Mouse (Mus musculus) hindbrain, embryonic 15.5 days (tissue): ENCODE results near the gene Nfatc2ip. TPM values are rescaled to one million over a fixed set of nuclear protein-coding genes. Genes with fewer than 3 reads are reported as not detected.

ENCODE experiments used
- ATAC-seq: fragments of 200-750 bp; cut with Nextera tagmentation; 2 replicates; pipeline ENCODE4 v1.8.0; 2017; ENCODE audit warnings: low read depth, moderate number of reproducible peaks, moderate TSS enrichment; ENCODE audit not compliant: low FRiP score
- H3K27ac ChIP-seq: fragments of 300-500 bp; sonication (generic); replicated peaks from 2 replicates; pipeline ENCODE4 v1.5.1; 2015; ENCODE audit warnings: mild to moderate bottlenecking, inconsistent platforms
- H3K27me3 ChIP-seq: fragments of 300-500 bp; sonication (generic); 2 replicates; pipeline ENCODE4 v1.6.1; 2015; ENCODE audit warnings: control low read depth, inconsistent platforms
- H3K36me3 ChIP-seq: fragments of 300-500 bp; sonication (generic); 2 replicates; pipeline ENCODE4 v1.6.1; 2015; ENCODE audit warnings: control low read depth, inconsistent platforms
- H3K4me1 ChIP-seq: fragments of 300-500 bp; sonication (generic); replicated peaks from 2 replicates; pipeline ENCODE4 v1.6.1; 2015; ENCODE audit warnings: control low read depth, inconsistent platforms
- H3K4me2 ChIP-seq: fragments of 300-500 bp; sonication (generic); 2 replicates; pipeline ENCODE4 v1.6.1; 2015; ENCODE audit warnings: moderate library complexity, mild to moderate bottlenecking, inconsistent platforms
- H3K4me3 ChIP-seq: fragments of 300-500 bp; sonication (generic); 2 replicates; pipeline ENCODE4 v1.5.1; 2015; ENCODE audit warnings: mild to moderate bottlenecking, inconsistent platforms
- H3K9ac ChIP-seq: fragments of 300-500 bp; sonication (generic); 2 replicates; pipeline ENCODE4 v1.6.1; 2015; ENCODE audit warnings: inconsistent platforms
- H3K9me3 ChIP-seq: fragments of 300-500 bp; sonication (generic); 2 replicates; pipeline ENCODE4 v1.6.1; 2016; ENCODE audit warnings: control low read depth, inconsistent platforms
- WGBS: fragments of 180-500 bp; shearing (Covaris S2); methylation state at CpG from one replicate; pipeline ENCODE4 v1.1.7; 2015; 5-methylcytosine and 5-hydroxymethylcytosine counted together
- polyA plus RNA-seq: library from polyadenylated mRNA; unstranded; fragments of >200 nt; fragmentation: Nextera tagmentation; extraction: Ambion mirVana; gene quantifications from 2 replicates; pipeline ENCODE4 v1.2.1, GENCODE M21; 2015

Gene Nfatc2ip
- polyA plus RNA-seq, 1 experiment from 2014 or later: 2.7 TPM

DNA sequence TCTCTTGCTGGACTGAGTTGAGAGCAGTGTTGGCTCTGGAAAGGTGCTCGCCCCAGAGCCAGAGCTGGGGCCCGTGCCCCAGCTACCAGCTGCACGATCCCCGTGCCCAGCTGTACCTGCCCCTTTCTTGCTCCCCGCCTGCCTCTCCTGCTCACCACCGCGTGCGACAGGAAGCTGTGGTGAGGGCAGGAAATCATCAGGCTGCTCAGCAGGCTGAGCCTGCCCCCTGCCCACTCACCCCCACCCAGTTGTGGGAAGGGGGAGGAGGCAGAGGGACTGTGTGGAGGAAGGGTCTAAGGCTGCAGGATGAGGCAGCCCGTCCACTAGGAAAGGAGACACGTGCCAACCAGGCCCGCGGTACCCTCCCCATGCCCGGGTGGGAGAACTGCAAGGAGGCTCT lies 27.1 kb downstream of the Nfatc2ip start, which contains the start of gene Lat:
Gene Lat (minus strand): TSS at position 178 of the 400 bp plus-strand sequence.
- no peak for ATAC-seq
- Histone ChIP-seq H3K9ac (no peak within 1 kb of the TSS), H3K4me3 (no peak within 1 kb of the TSS), H3K4me2 (no peak within 1 kb of the TSS), H3K27ac (no peak within 1 kb of the TSS), H3K36me3 (peaks cover 48% of the 10 kb centered on the region), H3K4me1 (no peaks in the 10 kb centered on the region), H3K9me3 (no peaks in the 10 kb centered on the region), H3K27me3 (no peaks in the 10 kb centered on the region)
- WGBS: 74% methylated on average over 13 of the region's 13 CpGs

DNA sequence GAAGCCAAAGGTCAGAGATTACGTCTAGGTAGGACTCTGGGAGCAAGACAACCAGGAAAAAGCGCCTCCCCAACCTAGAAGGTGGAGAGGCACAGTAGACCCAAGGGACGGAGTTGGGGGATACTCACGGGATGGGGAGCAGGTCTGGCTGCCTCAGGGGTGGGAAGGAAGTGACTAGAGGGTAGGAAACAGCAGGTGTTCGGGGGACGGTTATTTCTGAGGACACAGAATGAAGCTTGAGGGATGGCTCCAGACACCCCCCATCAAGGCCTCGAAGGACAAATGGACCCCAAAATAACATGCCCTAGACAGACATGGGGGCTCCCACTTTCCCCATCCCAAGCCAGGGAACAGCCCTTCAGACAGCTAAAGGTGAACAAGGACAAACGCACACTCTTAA lies 28.2 kb downstream of the Nfatc2ip start:
- Histone ChIP-seq H3K4me2 (no peak overlapping the region), H3K27ac (no peak overlapping the region), H3K9me3 (no peaks in the 10 kb centered on the region), H3K36me3 (peaks cover 43% of the 10 kb centered on the region), H3K27me3 (no peaks in the 10 kb centered on the region), H3K4me3 (no peak overlapping the region), H3K9ac (no peak overlapping the region), H3K4me1 (no peaks in the 10 kb centered on the region)
- no peak for ATAC-seq
- 88% methylated on average over 8 of the region's 8 CpGs for WGBS

DNA sequence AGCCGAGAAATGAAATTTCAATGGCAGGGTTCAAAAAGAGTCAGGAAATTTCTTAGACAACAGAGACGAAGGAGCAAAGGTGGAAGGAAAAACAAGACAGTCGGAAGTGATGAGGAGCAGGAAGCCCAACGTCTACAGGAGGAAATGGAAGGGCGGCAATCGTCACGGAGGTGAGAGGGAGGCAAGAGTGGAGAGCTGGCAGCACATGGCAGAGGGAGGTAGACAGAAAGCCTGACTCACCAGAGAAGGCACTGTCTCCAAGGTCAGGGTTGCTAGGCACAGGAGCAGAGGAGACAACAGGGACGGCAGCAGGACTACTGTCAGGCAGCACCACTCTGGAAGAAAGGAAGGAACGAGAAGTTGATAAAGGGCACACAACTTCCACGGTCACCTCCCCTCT lies 28.9 kb downstream of the Nfatc2ip start:
- H3K9ac ChIP-seq: no peak overlapping the region
- no peak overlapping the region for H3K4me2 ChIP-seq
- 90% methylated on average over 10 of the region's 10 CpGs for WGBS
- no peak for ATAC-seq
- no peak overlapping the region for H3K4me3 ChIP-seq
- H3K4me1 ChIP-seq: no peaks in the 10 kb centered on the region
- H3K36me3 ChIP-seq: peaks cover 40% of the 10 kb centered on the region
- no peaks in the 10 kb centered on the region for H3K9me3 ChIP-seq
- no peaks in the 10 kb centered on the region for H3K27me3 ChIP-seq
- no peak overlapping the region for H3K27ac ChIP-seq

DNA sequence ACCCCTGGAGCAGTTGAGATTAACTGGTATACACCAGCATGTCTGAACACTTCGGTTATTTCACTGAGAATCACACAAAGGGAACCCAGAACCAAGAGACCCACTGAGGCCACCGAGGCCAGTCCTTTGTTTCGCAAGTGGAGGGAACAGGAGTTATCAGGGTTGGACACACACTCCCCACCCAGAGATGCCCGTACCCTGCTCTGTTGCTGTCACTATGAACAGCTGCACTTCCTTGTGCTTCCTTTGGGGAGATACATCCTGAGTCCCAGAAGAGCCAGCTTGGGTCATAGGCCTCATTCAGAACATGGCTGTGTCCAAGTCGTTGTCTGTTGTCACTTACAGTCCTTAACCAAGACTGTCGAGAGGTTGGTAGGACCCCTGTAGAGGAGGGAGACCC lies 33.5 kb downstream of the Nfatc2ip start:
- Histone ChIP-seq H3K4me1 (no peaks in the 10 kb centered on the region), H3K9ac (no peak overlapping the region), H3K36me3 (peaks cover 11% of the 10 kb centered on the region; the same call in 1 of the 2 replicates), H3K27me3 (no peaks in the 10 kb centered on the region), H3K9me3 (no peaks in the 10 kb centered on the region), H3K4me2 (no peak overlapping the region), H3K4me3 (no peak overlapping the region), H3K27ac (no peak overlapping the region)
- ATAC-seq: no peak
- WGBS: 87% methylated on average over 6 of the region's 6 CpGs

DNA sequence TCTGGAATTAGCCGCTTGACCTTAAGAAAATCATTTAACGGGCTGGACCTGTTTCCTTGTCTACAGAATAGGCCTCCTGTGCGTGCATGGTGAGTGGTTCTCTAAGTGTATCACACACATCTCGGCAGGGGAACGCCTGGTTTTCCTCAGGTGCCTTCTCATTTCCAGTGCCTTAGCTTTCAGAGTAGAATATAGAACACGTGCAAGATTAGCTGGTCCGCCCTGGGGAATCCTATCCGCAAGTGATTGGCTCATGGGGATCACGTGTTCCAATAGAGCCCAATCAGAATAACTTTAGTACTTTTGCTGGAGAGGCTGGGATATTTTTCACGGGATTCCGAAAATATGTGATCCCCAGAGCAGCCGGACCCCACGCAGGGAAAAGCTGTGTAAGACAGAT lies 37.5 kb downstream of the Nfatc2ip start:
- Histone ChIP-seq H3K9me3 (no peaks in the 10 kb centered on the region), H3K36me3 (no peaks in the 10 kb centered on the region), H3K4me3 (no peak overlapping the region), H3K27ac (no peak overlapping the region), H3K4me2 (0 out of 2 replicates have a peak overlapping the region, but pooled peaks have one; percentile 11), H3K4me1 (no peaks in the 10 kb centered on the region), H3K27me3 (no peaks in the 10 kb centered on the region), H3K9ac (no peak overlapping the region)
- WGBS: 79% methylated on average over 13 of the region's 13 CpGs
- no peak for ATAC-seq

DNA sequence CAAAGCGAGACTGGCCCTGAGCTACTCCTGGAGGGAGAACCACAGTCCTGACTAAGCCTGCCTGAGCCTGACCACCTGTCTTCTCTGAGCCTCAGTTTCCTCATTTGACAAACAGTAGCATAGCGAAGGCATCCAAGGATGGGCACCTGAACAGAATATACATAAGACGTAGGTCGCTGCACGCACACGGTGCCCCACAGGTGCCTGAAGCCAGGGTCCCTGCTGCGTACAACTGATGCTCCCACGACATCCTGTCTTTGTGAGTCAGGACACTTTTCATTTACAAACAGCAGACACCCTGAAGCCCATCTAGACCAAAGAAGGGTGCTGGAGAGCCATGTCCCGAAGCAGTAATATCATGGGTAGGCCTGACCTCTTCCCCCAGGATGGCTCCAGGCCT lies 38.1 kb downstream of the Nfatc2ip start:
- H3K27me3 ChIP-seq: no peaks in the 10 kb centered on the region
- no peaks in the 10 kb centered on the region for H3K9me3 ChIP-seq
- ATAC-seq: no peak
- H3K4me1 ChIP-seq: no peaks in the 10 kb centered on the region
- H3K4me3 ChIP-seq: no peak overlapping the region
- no peak overlapping the region for H3K27ac ChIP-seq
- no peaks in the 10 kb centered on the region for H3K36me3 ChIP-seq
- no peak overlapping the region for H3K4me2 ChIP-seq
- H3K9ac ChIP-seq: no peak overlapping the region
- 93% methylated on average over 9 of the region's 9 CpGs for WGBS

DNA sequence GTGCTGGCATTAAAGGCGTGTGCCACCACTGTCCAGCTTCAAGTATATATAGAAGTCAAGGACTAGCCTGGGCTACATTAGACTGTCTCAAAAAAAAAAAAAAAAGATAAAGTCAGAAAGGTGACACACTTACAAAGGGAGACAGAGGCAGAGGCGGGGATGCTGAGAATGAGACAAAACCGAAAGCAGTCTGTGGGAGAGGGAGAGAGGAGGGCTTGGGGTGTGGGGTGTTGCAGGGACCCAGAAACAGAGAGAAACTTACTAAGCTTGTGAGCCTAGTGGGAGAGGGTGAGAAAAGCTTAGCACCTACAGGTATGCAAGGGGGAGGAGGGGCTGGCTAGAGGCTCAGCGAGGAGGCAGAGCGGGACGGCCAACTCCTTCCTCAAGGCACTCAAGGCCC lies 38.7 kb downstream of the Nfatc2ip start:
- 92% methylated on average over 6 of the region's 6 CpGs for WGBS
- ATAC-seq: no peak
- H3K4me1 ChIP-seq: no peaks in the 10 kb centered on the region
- H3K27ac ChIP-seq: no peak overlapping the region
- no peak overlapping the region for H3K9ac ChIP-seq
- H3K27me3 ChIP-seq: no peaks in the 10 kb centered on the region
- H3K4me3 ChIP-seq: no peak overlapping the region
- no peak overlapping the region for H3K4me2 ChIP-seq
- no peaks in the 10 kb centered on the region for H3K36me3 ChIP-seq
- H3K9me3 ChIP-seq: no peaks in the 10 kb centered on the region

DNA sequence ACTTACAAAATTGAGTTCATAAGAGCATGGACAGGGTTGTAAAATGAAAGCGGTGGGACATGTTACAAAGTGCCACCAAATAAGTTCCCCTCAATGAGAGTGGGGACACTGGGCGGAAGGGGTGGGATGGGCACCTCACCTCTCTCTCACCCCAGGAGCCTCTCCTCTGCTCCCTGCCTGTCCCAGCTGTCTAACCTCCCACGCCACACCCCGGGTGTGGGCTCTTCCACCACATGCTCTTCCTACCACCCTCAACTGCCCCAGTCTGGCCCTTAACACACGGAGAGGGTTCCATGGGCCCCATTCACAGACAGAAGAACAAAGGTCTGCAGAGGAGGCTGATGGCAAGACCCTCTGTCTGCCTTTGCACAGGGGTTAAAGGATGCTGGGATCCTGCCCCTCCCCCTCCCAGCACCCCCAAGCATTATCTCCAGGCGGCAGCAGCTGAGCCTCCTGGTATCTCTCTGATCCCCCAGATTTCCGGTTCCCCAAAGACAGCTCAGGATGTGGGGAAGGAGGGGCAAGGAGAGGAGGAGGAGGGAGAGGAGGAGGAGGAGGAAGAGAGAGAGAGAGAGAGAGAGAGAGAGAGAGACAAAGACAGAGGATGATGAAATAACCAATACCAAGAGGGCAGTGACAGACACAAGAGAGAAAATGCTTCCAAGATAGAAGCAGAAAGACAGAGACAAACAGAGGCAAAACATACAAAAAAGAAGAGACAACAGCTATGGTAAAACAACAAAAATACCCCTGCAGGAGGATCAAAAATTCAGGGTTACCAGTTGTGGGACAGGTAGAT lies 39.5 kb downstream of the Nfatc2ip start:
- H3K27ac ChIP-seq: no peak overlapping the region
- H3K36me3 ChIP-seq: no peaks in the 10 kb centered on the region
- no peak for ATAC-seq
- no peak overlapping the region for H3K4me3 ChIP-seq
- WGBS: 57% methylated on average over 7 of the region's 7 CpGs
- no peaks in the 10 kb centered on the region for H3K27me3 ChIP-seq
- H3K4me1 ChIP-seq: no peaks in the 10 kb centered on the region
- no peak overlapping the region for H3K4me2 ChIP-seq
- H3K9ac ChIP-seq: no peak overlapping the region
- no peaks in the 10 kb centered on the region for H3K9me3 ChIP-seq

DNA sequence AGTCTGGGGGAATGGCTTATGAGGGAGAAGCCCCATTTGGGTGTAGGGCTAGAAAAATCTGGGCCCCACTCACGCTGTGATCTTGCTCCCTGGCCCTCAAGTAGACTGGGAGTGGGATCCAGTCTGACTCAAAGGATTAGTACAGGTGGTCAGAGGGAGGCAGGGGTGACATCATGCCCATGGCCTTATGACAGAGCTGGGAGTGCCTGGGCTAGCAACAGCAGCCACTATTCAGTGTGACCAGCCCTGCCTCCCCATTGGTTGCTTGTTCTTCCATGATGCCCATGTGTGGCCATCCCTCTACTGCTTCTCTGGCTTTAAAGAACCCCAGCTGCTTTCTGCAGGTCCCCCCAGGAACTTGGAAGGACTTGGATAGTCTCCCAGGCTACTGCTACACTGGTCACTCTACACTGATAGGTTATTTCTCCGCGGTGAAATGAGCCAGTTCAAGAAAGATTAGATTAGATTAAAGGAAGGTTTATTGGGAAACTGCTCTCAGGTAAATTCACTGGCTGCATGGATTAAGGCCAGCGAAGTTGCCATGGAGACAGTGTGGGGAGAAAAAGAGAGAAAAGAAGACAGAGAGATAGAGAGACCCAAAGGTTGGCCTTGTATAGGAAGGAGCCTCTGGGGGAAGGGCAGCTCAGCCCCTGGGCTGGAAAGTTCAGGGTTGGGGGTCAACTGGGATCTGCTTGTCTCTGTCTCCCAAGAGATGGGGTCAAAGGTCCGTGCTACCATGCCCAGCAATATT lies 40.5 kb downstream of the Nfatc2ip start:
- 60% methylated on average over 5 of the region's 5 CpGs for WGBS
- Histone ChIP-seq H3K27me3 (no peaks in the 10 kb centered on the region), H3K4me2 (no peak overlapping the region), H3K9me3 (no peaks in the 10 kb centered on the region), H3K9ac (no peak overlapping the region), H3K4me3 (no peak overlapping the region), H3K27ac (no peak overlapping the region), H3K4me1 (0 out of 2 replicates have a peak, but pooled peaks cover 6% of the 10 kb centered on the region), H3K36me3 (no peaks in the 10 kb centered on the region)
- ATAC-seq: no peak

DNA sequence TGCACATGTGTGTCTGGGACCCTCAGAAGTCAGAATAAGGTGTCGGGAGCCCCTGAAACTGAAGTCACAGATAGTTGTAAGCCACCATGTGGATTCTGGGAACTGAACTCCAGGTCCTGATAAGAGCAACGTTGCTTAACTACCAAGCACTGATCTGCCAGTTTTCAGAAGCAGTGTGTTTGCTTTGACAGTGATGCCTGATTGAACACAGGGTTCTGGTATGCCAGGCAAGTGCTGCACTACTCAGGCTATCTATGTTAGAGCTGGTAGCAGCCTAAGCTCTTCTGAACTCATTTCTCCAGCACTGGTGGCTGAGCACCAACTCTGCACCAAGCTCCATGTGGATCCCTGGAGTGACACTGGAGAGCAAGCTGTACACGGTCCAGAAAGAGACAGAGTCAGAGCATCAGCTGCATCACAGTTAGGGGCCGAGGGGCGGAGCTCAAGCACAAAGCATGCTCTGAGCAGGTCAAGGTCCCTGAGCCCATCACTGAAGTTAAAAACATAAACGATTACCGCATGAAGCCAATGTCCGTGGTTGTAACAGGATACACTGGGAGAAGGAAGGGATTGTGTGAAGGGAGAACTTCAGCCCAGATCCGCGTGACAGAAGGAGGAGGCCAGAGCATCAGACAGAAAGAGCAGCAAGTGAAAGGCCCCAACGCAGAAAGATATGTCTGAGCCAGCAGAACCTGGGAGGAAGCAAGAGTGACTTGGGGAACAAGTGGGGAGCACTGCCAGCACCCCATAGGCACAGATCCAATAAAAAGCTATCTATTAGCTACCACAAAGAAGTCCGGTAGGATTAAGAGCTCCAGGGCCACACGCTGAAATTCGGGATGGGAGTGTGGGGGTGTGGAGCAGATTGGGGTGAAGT lies 41.6 kb downstream of the Nfatc2ip start:
- no peak overlapping the region for H3K4me3 ChIP-seq
- H3K27ac ChIP-seq: no peak overlapping the region
- H3K9ac ChIP-seq: no peak overlapping the region
- no peak overlapping the region for H3K4me2 ChIP-seq
- no peaks in the 10 kb centered on the region for H3K9me3 ChIP-seq
- no peaks in the 10 kb centered on the region for H3K27me3 ChIP-seq
- WGBS: 52% methylated on average over 14 of the region's 14 CpGs
- no peaks in the 10 kb centered on the region for H3K36me3 ChIP-seq
- 0 out of 2 replicates have a peak, but pooled peaks cover 6% of the 10 kb centered on the region for H3K4me1 ChIP-seq
- no peak for ATAC-seq

DNA sequence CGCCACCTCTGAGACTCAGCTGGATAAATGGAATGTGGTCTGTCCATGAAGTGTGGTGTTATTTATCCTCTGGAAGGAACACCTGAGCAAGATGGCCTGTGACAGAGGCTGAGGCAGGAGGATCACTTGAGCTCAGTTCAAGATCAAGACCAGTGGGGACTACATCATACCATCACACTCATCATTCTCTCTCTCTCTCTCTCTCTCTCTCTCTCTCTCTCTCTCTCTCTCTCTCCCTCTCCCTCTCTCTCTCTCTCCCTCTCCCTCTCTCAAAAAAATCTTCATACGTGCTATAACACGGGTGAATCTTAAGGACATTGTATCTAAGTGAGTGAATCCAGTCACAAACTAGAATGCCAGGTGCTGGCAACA lies 42.6 kb downstream of the Nfatc2ip start:
- WGBS: 88% methylated on average over 3 of the region's 3 CpGs
- ATAC-seq: no peak
- Histone ChIP-seq H3K9me3 (no peaks in the 10 kb centered on the region), H3K36me3 (no peaks in the 10 kb centered on the region), H3K4me1 (0 out of 2 replicates have a peak, but pooled peaks cover 6% of the 10 kb centered on the region), H3K9ac (no peak overlapping the region), H3K4me3 (no peak overlapping the region), H3K4me2 (no peak overlapping the region), H3K27me3 (no peaks in the 10 kb centered on the region), H3K27ac (no peak overlapping the region)
